Mouse (Mus musculus) kidney, adult 9 months (tissue): ENCODE results near the gene Fcrl5.

Experiments
- DNase-seq: peaks from one replicate; pipeline ENCODE4 v3.0.0; 2022

Fcrl5 gene

GRCm38 (mm10) chr3:87533667-87534378 is 98.2 kb downstream of the Fcrl5 start:
- no peak for DNase-seq

DNA sequence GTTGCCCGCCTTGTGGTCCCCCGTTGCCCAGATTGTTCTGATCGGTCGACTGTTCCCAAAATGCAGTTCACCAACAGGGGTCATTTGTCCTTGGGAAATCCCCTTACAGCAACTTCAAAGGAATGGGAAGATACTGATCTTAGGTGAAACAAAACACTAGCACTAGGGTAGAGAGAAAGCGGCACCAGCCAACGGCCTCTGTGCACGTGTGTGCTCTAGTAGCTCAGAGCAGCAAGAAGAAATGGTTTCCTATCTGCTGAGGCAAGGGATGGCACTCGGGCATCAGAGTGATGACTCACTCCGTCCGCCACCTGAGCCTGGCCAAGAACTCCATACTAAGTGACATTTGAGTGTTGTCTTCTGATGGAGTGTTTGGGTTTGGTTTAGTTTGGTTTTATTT is 102.5 kb downstream of the Fcrl5 start:
- DNase-seq: no peak

- no peak for DNase-seq
Observed at GRCm38 (mm10) chr3:87540028-87540675, 104.6 kb downstream of the Fcrl5 start.

DNA sequence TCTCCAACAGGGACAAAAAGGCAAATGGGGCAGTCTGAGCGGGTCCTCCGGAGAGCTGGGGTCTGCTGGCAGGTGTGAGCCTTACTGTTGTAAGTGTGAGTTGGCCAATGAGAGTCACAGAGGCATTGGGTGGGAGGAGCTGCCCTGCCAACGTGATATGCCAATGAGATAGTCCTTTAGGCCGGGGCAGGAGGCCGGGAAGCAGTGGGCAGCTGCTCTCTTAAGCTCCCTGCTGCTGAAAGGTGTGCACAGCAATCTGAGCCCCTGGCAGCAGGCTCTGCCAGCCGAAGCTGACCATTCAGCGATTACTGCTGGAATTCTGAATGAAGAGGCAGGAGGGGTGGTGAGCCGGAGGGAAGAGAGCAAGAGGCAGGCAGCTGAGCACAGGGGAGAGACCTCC is 105.1 kb downstream of the Fcrl5 start:
- DNase-seq: no peak

DNA sequence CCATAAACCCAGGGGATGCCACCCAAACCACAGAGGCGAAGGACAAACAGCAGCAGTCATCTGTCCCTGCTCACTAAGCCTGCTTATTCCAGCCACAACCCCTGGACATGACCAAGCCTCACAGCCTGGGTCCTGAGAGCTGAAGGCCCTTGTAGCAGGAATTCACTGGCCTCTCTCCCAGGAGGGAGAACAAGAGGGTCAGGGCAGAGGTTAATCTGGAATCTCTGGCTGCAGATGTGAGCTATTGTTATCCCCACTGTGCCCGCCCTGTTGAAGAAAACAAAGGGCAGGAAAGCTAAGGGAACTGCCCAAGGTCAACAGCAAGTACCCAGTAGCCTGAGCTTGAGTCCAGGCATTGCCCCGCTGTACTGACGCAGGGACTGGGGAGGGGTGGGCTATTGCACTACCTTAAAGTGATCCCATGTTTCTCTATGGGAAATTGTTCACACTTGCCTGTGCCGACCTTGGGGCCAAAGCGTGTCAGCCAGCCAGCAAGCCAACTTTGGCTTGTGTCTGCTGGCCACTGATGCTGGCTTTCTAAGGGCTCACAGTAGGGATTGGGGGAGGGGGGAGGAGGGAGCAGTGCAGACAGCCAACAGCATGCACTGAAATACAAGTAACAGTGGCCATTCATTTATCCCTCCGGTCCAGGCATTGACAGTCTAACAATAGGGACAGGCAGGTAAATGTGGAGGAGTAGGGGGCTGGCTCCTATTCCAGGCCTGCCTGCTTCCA is 107.1 kb downstream of the Fcrl5 start:
- DNase-seq: no peak

GRCm38 (mm10) chr3:87545554-87545953 is 110.0 kb downstream of the Fcrl5 start:
- no peak for DNase-seq

DNA sequence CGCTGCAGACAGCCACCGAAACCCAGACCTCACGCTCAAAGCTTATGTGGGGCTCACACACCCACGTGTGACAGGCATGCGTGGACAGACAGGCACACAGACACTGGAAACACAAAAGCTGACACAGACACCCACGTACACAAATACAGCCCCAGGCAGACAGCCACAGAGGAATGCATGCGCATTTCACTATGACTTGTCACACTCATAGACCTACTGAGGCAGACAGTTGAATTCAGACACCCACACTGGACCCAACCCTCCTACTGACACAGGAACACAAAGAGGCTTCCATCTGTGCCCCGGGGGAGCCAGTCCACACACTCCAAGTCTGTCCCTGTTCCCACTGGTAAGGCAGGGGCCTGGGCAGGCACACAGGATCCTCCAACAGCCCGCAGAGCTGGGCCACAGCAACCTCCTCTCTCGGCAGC is 110.7 kb downstream of the Fcrl5 start:
- DNase-seq: no peak

DNA sequence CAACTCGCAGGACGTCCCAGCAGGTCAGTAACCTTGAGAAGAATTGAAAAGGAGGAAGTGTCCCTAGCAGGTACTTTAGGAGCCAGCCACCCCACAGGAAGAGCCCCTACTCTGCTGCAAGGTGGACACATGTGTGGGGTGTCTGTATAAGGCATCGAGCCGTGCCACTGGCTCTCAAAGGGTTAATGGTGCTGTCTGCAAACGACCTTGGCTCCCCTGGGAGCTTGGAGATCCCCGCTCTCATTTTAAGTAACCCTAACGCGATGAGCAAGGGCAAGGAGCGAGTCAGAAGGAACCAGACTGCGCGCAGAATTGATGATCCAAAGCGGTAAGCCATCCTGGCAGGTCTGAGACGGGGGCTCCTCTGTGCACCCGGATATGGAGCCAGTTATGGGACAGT is 114.3 kb downstream of the Fcrl5 start:
- DNase-seq: no peak
